In the genomic region with DNA sequence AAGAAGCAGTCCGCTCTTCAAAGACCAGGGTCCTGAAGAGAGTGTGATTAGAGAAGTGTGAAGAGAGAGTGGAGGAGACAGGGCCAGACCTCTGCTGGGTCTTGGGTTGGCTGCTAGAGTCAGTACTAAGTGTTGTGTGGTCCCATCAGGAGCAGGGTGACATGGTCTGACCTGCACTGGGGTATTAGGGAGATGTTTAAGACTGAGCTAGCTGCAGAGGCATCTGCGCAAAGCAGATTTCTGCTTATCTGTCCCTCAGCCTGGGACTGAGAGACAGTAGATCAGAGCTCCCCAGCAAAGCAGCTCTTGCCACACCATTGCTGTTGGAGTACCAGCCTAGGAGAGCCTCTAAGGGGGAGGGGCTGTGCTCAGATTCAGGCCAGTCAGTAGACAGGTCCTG, we compare ENCODE assay signal across 13 mouse cellular contexts. TPM values are rescaled to one million over a fixed set of nuclear protein-coding genes. Genes with fewer than 3 reads are reported as not detected.
DNase-seq lines count a peak whose midpoint lies in the region; ATAC-seq lines count a peak whose summit lies in the region.
"Had no signal": no experiment of that assay in that cellular context is flagged by ENCODE, and none has a peak within 500 bp of the region (broad histone marks: within the 10 kb centered on the region; RNA-seq: fewer than 3 reads in every experiment).

No protein-coding gene starts in this region.

- peak; percentile 20; the same call in 1 of the 2 replicates for ATAC-seq in intestine, embryonic 16.5 days
- ATAC-seq in intestine, embryonic 15.5 days: no peak
- no peak for ATAC-seq in limb, embryonic 15.5 days (ENCODE audit: insufficient number of reproducible peaks, low FRiP score, low TSS enrichment, low read depth)
- ATAC-seq in megakaryocyte-erythroid progenitor cell, adult 5-6 weeks (replicated peaks; ENCODE audit: low FRiP score, low TSS enrichment, poor library complexity, severe bottlenecking): peak; percentile 92
- ATAC-seq in forebrain, embryonic 15.5 days (replicated peaks): no peak

- H3K4me1 ChIP-seq in intestine, embryonic 16.5 days (ENCODE audit: control insufficient read depth, insufficient read depth, low read length): peaks cover 54% of the 10 kb centered on the region
- H3K4me1 ChIP-seq in intestine, embryonic 15.5 days (replicated peaks): peaks cover 47% of the 10 kb centered on the region
- H3K4me1 ChIP-seq in limb, embryonic 15.5 days: peaks cover 41% of the 10 kb centered on the region
- peaks cover 16% of the 10 kb centered on the region for H3K4me1 ChIP-seq in forebrain, embryonic 15.5 days

- H3K27me3 ChIP-seq in intestine, embryonic 16.5 days (replicated peaks; ENCODE audit: control insufficient read depth, insufficient read depth, low read length): no peaks in the 10 kb centered on the region
- H3K27me3 ChIP-seq in intestine, embryonic 15.5 days (replicated peaks): no peaks in the 10 kb centered on the region
- no peaks in the 10 kb centered on the region for H3K27me3 ChIP-seq in limb, embryonic 15.5 days
- H3K27me3 ChIP-seq in forebrain, embryonic 15.5 days: no peaks in the 10 kb centered on the region
- H3K27me3 ChIP-seq: CH12.LX had no signal

- no peaks in the 10 kb centered on the region for H3K9me3 ChIP-seq in intestine, embryonic 16.5 days (ENCODE audit: control insufficient read depth, low read length)
- H3K9me3 ChIP-seq in intestine, embryonic 15.5 days: no peaks in the 10 kb centered on the region
- H3K9me3 ChIP-seq in limb, embryonic 15.5 days: no peaks in the 10 kb centered on the region
- H3K9me3 ChIP-seq in forebrain, embryonic 15.5 days: no peaks in the 10 kb centered on the region

- H3K27ac ChIP-seq in intestine, embryonic 16.5 days (ENCODE audit: low read length): no peak overlapping the region
- no peak overlapping the region for H3K27ac ChIP-seq in intestine, embryonic 15.5 days
- peak overlapping the region; percentile 83; the same call in 1 of the 2 replicates for H3K27ac ChIP-seq in limb, embryonic 15.5 days
- H3K27ac ChIP-seq in forebrain, embryonic 15.5 days (replicated peaks): no peak overlapping the region

- no peak overlapping the region for H3K9ac ChIP-seq in intestine, embryonic 16.5 days (ENCODE audit: low read depth, low read length)
- no peak overlapping the region for H3K9ac ChIP-seq in intestine, embryonic 15.5 days
- no peak overlapping the region for H3K9ac ChIP-seq in limb, embryonic 15.5 days
- H3K9ac ChIP-seq in forebrain, embryonic 15.5 days (replicated peaks): no peak overlapping the region

- no peak overlapping the region for H3K4me3 ChIP-seq in intestine, embryonic 16.5 days (ENCODE audit: low read length)
- H3K4me3 ChIP-seq in intestine, embryonic 15.5 days (replicated peaks): no peak overlapping the region
- H3K4me3 ChIP-seq in limb, embryonic 15.5 days: no peak overlapping the region
- no peak overlapping the region for H3K4me3 ChIP-seq in forebrain, embryonic 15.5 days
- H3K4me3 ChIP-seq: left cerebral cortex, adult 2 months had no signal

- intact Hi-C loops in left cerebral cortex, postnatal 10 days (cut with DNase I): no loop called here

- peak; percentile 81 for DNase-seq in c-Kit-positive CD71-positive TER-119-positive erythroid progenitor cells, embryonic 14.5 days (ENCODE audit: low spot score)
- DNase-seq in left cerebral cortex, postnatal 10 days (ENCODE audit: extremely low spot score in 1 of 2, low spot score in 2 of 2): no peak
- DNase-seq in left cerebral cortex, adult 18-20 months (ENCODE audit: low spot score in 2 of 2): no peak
- DNase-seq: cerebellum, postnatal 36 days; heart, adult 18-20 months; kidney, adult 18-20 months had no signal

- 79% methylated on average over 2 of the region's 2 CpGs for WGBS in intestine, embryonic 16.5 days
- WGBS in intestine, embryonic 15.5 days: 80% methylated on average over 2 of the region's 2 CpGs
- 92% methylated on average over 2 of the region's 2 CpGs for WGBS in limb, embryonic 15.5 days
- 98% methylated on average over 2 of the region's 2 CpGs for WGBS in forebrain, embryonic 15.5 days

- H3K36me3 ChIP-seq in intestine, embryonic 16.5 days (ENCODE audit: control insufficient read depth, insufficient read depth, low read length): no peaks in the 10 kb centered on the region
- H3K36me3 ChIP-seq in intestine, embryonic 15.5 days: no peaks in the 10 kb centered on the region
- H3K36me3 ChIP-seq in limb, embryonic 15.5 days: peaks cover 3% of the 10 kb centered on the region; the same call in 1 of the 2 replicates
- H3K36me3 ChIP-seq in forebrain, embryonic 15.5 days: no peaks in the 10 kb centered on the region

- H3K4me2 ChIP-seq in intestine, embryonic 16.5 days (ENCODE audit: low read depth, low read length): no peak overlapping the region
- H3K4me2 ChIP-seq in intestine, embryonic 15.5 days (replicated peaks): no peak overlapping the region
- H3K4me2 ChIP-seq in limb, embryonic 15.5 days: no peak overlapping the region
- H3K4me2 ChIP-seq in forebrain, embryonic 15.5 days (replicated peaks): no peak overlapping the region

RNA-seq across cellular contexts. Expression of gene Slc9a1, which starts 20.5 kb away (rescaled TPM):
- polyA plus RNA-seq in intestine, embryonic 16.5 days (2015; fragmentation: Nextera tagmentation; extraction: Ambion mirVana): 9.1 and 9.2 TPM in 2 replicates
- 8.5 and 9.3 TPM in 2 replicates for polyA plus RNA-seq in intestine, embryonic 15.5 days (2015; fragmentation: Nextera tagmentation; extraction: Ambion mirVana)
- 10.1 and 10.9 TPM in 2 replicates for polyA plus RNA-seq in limb, embryonic 15.5 days (2015; fragmentation: Nextera tagmentation; extraction: Ambion mirVana)
- total RNA-seq in megakaryocyte-erythroid progenitor cell, adult 5-6 weeks (2014; fragmentation: Nextera tagmentation): 31.8 and 33.1 TPM in 2 replicates
- 5.8 and 13.7 TPM in 2 replicates for total RNA-seq in megakaryocyte-erythroid progenitor cell, adult 5-6 weeks (2017)
- 6.5 and 6.7 TPM in 2 replicates for polyA plus RNA-seq in forebrain, embryonic 15.5 days (2015; fragmentation: Nextera tagmentation; extraction: Ambion mirVana)
- total RNA-seq in left cerebral cortex, postnatal 10 days (2021): 10 to 100 TPM; 37.3 to 40.9 TPM
- 10 to 100 TPM; 46.3 to 47.9 TPM for total RNA-seq in left cerebral cortex, adult 18-20 months (2021)

RNA-seq across cellular contexts. Expression of gene Wdtc1, which starts 36.8 kb away (rescaled TPM):
- 11.4 and 12.8 TPM in 2 replicates for polyA plus RNA-seq in intestine, embryonic 16.5 days (2015; fragmentation: Nextera tagmentation; extraction: Ambion mirVana)
- 13.9 and 17.0 TPM in 2 replicates for polyA plus RNA-seq in intestine, embryonic 15.5 days (2015; fragmentation: Nextera tagmentation; extraction: Ambion mirVana)
- polyA plus RNA-seq in limb, embryonic 15.5 days (2015; fragmentation: Nextera tagmentation; extraction: Ambion mirVana): 13.9 TPM in 2 replicates
- 15.3 and 18.6 TPM in 2 replicates for total RNA-seq in megakaryocyte-erythroid progenitor cell, adult 5-6 weeks (2014; fragmentation: Nextera tagmentation)
- 7.5 and 8.0 TPM in 2 replicates for total RNA-seq in megakaryocyte-erythroid progenitor cell, adult 5-6 weeks (2017)
- 16.2 and 18.1 TPM in 2 replicates for polyA plus RNA-seq in forebrain, embryonic 15.5 days (2015; fragmentation: Nextera tagmentation; extraction: Ambion mirVana)
- total RNA-seq in left cerebral cortex, postnatal 10 days (2021): 10 to 100 TPM; 48.7 to 49.0 TPM
- 10 to 100 TPM; 61.2 to 68.1 TPM for total RNA-seq in left cerebral cortex, adult 18-20 months (2021)

Comparison
In these comparisons a context has a peak if more than half of its experiments do, and no peak if none do; other contexts are left out.
1. ATAC-seq: peak in intestine, embryonic 16.5 days (single experiment) and megakaryocyte-erythroid progenitor cell, adult 5-6 weeks (single experiment); none in intestine, embryonic 15.5 days (single experiment), limb, embryonic 15.5 days (single experiment) and forebrain, embryonic 15.5 days (single experiment).